ENCODE assay signal across 24 mouse cellular contexts in the genomic region with DNA sequence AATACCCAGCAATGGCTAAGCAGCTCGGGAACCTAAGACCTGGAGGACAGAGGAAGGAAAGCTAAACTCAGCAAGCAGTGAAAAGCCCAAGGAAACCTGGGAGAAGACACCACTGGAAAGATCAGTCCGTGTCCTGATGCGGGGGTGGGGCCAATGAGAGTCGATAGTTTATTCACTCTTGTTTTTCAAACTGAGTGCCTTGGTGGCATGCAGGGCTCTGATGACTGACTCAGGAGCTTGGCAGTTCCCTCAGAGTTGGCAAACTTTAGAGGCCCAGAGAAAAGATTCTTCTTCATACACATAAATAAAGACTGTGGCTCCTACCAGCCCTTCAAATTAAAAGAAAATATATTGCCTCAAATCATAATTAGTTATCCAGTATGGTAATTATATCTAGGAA.
"Had no signal": no experiment of that assay in that cellular context is flagged by ENCODE, and none has a peak within 500 bp of the region (broad histone marks: within the 10 kb centered on the region; RNA-seq: fewer than 3 reads in every experiment).

No protein-coding gene starts in this region.

- H3K4me2 ChIP-seq: heart, embryonic 12.5 days; hindbrain, embryonic 12.5 days; hindbrain, embryonic 14.5 days; intestine, embryonic 15.5 days; kidney, embryonic 15.5 days; limb, embryonic 13.5 days; limb, embryonic 15.5 days; liver, embryonic 12.5 days had no signal

- H3K27ac ChIP-seq: gastrocnemius, adult 2 months; heart, adult 2 months; hindbrain, embryonic 10.5 days; hindbrain, embryonic 12.5 days; hindbrain, embryonic 14.5 days; intestine, embryonic 15.5 days; kidney, embryonic 15.5 days; left cerebral cortex, adult 2 months; limb, embryonic 13.5 days; limb, embryonic 15.5 days; liver, embryonic 12.5 days; liver, embryonic 14.5 days had no signal

- H3K36me3 ChIP-seq: heart, embryonic 12.5 days; hindbrain, embryonic 10.5 days; hindbrain, embryonic 12.5 days; intestine, embryonic 15.5 days; kidney, embryonic 15.5 days; limb, embryonic 13.5 days; limb, embryonic 15.5 days; liver, embryonic 12.5 days had no signal

- H3K4me1 ChIP-seq: heart, embryonic 12.5 days; hindbrain, embryonic 10.5 days; hindbrain, embryonic 12.5 days; intestine, embryonic 15.5 days; kidney, embryonic 15.5 days; limb, embryonic 13.5 days; limb, embryonic 15.5 days; liver, embryonic 12.5 days had no signal

- H3K9ac ChIP-seq: heart, embryonic 12.5 days; hindbrain, embryonic 12.5 days; hindbrain, embryonic 14.5 days; intestine, embryonic 15.5 days; kidney, embryonic 15.5 days; limb, embryonic 13.5 days; limb, embryonic 15.5 days; liver, embryonic 12.5 days; liver, embryonic 14.5 days had no signal

- H3K27me3 ChIP-seq: heart, embryonic 12.5 days; intestine, embryonic 15.5 days; liver, embryonic 12.5 days had no signal

- H3K4me3 ChIP-seq: gastrocnemius, adult 2 months; heart, adult 2 months; heart, embryonic 12.5 days; hindbrain, embryonic 10.5 days; hindbrain, embryonic 12.5 days; intestine, embryonic 15.5 days; kidney, embryonic 15.5 days; left cerebral cortex, adult 2 months; limb, embryonic 13.5 days; limb, embryonic 15.5 days; liver, embryonic 12.5 days had no signal

- H3K9me3 ChIP-seq: heart, embryonic 12.5 days; hindbrain, embryonic 10.5 days; hindbrain, embryonic 12.5 days; intestine, embryonic 15.5 days; kidney, embryonic 15.5 days; limb, embryonic 13.5 days; limb, embryonic 15.5 days; liver, embryonic 12.5 days had no signal

- DNase-seq: gastrocnemius, adult 2 months; gastrocnemius, postnatal 14 days; gastrocnemius, postnatal 36 days; heart, adult 11 months; heart, adult 2 months; heart, postnatal 10 days; heart, postnatal 4 days; kidney, adult 18-20 months; kidney, adult 9 months; kidney, postnatal 14 days had no signal

- ATAC-seq: hindbrain, embryonic 16.5 days; inflammation-experienced regulatory T-cells, adult 6 months; intestine, embryonic 15.5 days; intestine, postnatal 0 days; liver, embryonic 12.5 days had no signal
